Mouse (Mus musculus) spleen, postnatal 14 days (tissue): ENCODE data around the gene Ston2.
A peak's percentile ranks its signal among the peaks of the same experiment; 100 is the strongest.
"Not testable (repeated sequence)": the region's sequence is repeated elsewhere in the genome, so short reads cannot be mapped to it uniquely, and the experiment has no call there.

ENCODE experiments used
- DNase-seq, 2 experiments: peaks; one replicate each; pipeline ENCODE4 v3.0.0; 2021 to 2022; ENCODE audit warnings: low spot score in 2 of 2

Gene Ston2

DNA sequence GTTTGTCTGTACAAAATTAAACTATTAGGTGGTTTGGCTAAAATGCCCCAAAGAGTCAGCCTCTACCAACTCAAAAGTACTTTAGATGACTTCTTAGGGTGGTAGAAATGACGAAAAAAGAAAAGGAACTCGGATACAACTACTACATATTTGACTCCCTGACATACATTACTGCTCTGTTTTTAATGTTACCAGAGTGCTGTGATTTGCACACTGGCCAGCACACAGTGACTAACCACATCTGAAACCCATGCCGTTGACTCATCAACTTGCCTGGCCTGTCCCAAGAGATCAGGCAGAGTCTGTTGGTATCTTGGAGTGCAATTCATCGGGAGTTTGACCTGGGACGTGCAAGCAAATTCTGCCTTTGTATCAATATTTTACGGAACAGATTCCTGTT lies 197.5 kb downstream of the Ston2 start:
- DNase-seq, result peak in 1 of 2 experiments; percentile 3

DNA sequence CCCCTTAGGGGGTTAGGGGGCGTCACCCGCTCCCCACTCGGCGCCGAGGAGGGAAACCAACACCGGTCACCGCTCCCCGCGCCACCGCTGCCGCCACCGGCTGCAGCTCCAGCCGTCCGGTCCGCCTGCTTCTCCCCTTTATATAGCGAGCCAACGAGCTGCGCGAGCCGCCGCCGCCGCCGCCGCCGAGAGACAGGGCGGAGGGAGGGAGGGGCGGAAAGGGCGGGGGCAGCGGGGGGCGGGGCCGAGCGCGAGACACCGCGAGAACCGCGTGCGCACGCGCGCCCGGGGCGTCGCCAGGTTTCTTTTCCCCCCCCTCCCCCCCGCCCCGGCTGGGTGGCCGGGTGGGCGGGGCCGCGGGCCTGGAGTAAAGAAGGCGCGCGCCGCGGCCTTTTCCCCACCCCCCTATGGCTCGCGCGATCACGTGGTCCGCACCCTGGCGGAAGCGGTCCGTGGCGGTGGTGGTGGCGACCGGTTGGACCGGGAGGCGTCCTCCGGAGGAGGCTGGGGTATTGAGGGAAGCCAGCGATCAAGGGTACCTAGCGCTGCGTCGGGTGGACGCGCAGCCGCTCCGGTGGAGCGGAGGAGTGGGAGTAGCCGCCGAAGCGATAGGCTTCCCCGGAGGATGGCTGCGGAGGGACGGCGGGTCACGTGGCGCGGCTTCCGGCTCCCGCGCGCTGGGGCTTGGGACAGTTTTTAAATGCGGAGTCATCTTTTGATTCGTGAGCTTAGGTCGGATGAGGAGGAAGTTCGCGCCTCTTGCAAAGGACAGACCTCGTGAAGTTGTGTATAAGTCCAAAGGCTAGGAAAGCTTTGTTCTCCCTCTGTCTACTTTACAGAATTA lies 198.1 kb downstream of the Ston2 start, which contains the start of gene Gtf2a1:
Gene Gtf2a1, minus strand, starts transcription at position 641 of the 844 bp plus-strand sequence.
- peak; percentile 91 to 95 for DNase-seq

DNA sequence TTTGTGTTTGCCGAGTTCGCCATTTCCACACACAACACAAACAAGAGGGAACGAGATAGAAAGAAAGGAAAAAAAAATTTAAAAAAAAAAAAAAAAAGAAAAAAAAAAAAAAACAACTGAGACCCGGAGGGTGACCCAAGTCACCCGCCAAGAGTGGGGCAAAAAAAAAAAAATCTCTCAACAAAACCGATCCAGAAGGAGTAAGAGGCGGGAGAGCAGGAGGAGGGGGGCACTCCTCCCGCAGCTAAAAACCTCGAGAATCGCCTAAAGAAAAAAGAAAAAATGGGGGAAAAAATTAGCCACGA lies 198.7 kb downstream of the Ston2 start:
- no peak for DNase-seq

DNA sequence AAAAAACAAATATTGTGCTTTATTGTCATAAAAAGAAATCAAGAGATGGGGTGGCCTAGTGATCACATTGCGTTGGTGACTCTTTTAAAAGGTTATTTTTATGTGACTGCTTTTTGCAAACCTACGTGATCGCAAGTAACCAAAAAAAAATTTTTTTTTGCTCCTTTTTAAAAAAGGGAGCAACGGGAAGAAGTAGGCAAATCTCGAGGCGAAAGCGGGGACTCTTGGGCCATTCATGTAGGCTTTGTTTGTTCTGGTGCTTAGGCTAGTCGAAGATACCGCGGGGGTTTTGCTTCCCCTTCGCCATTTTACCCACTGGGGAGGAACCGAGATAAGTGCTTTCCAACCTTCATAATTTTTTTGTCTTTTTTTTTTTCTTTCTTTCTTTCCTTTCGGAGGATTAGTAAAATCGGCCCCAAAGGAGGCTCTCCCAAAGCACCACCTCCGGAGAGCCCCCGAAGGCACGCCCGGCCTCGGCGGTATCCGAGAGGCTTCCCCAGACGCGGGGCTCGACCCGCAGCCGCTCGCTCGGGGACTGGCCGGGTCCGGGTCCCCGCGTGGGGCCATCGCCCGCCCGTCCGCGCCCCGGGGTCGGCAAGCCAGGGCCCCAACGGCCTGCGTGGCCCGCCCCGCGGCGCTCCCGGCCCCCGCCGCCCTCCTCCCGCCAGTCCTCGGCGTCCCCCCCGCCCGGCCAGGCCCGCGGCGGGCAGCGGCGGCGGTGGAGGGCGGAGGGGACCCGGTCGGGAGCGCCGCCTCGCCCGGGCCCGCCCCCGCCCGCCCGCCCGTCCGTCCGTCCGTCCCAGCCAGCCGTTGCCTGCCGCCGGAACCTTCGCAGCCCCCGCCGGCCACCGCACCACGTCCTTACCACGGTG lies 199.3 kb downstream of the Ston2 start:
- peak; percentile 33 to 49 for DNase-seq

DNA sequence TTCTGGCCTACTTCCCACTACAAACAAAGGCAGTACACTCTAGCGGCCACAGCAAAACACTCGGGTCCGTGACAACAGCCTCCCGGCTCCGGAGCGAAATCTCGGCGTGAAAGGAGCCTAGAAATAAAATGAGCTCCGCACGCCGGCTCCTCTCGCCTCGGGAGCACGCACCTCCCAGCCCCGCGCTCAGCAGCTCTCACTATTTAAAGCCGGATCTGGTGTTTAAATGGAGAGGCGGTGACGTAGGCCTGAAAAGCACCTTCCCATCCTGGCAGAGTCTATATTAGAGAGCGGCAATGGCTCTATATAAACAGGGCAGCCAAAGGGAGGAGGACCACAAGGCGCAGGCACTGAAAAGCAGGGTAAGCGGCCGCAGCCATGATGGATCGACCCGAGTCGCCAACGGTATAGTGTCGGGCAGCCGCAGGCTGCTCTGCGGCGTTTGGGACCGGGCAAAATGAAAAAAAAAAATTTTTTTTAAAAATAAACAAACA lies 200.0 kb downstream of the Ston2 start:
- DNase-seq, result peak; percentile 81 to 82

- DNase-seq, result no peak
These were observed 200.6 kb downstream of the Ston2 start for GRCm38 (mm10) chr12:91587491-91588033.

- DNase-seq, result no peak
These were observed 201.1 kb downstream of the Ston2 start for GRCm38 (mm10) chr12:91587077-91587476.

- not testable (repeated sequence) for DNase-seq
These were observed 202.4 kb downstream of the Ston2 start for GRCm38 (mm10) chr12:91585815-91586214.

GRCm38 (mm10) chr12:91585206-91585605 lies 203.0 kb downstream of the Ston2 start:
- DNase-seq, result no peak

- DNase-seq, result no peak
These were observed 204.8 kb downstream of the Ston2 start for GRCm38 (mm10) chr12:91583409-91583808.
